Mouse (Mus musculus): ENCODE results near the gene Orc1. TPM values are rescaled to one million over a fixed set of nuclear protein-coding genes. Genes with fewer than 3 reads are reported as not detected.

The Orc1 gene
- under 1 TPM in 1 of 2 experiments, not detected in 1; 0.30 TPM for total RNA-seq (2021)

- DNase-seq, result peak; percentile 97
These were observed at the start of gene Orc1, which contains the start of gene Prpf38a for GRCm38 (mm10) chr4:108578840-108579742. Orc1 (plus strand) TSS chr4:108579423. Prpf38a (minus strand) TSS chr4:108579336.

- no peak for DNase-seq
These were observed 39.5 kb upstream of the Orc1 start for GRCm38 (mm10) chr4:108539701-108540100.

- no peak for DNase-seq
These were observed 14.2 kb upstream of the Orc1 start for GRCm38 (mm10) chr4:108565026-108565425.

GRCm38 (mm10) chr4:108572644-108573043, 6.6 kb upstream of the Orc1 start:
- DNase-seq, result no peak

- DNase-seq, result no peak
These were observed 654 bp downstream of the Orc1 start for GRCm38 (mm10) chr4:108579743-108580411.

- DNase-seq, result peak in 1 of 2 experiments; percentile 12
These were observed 14.2 kb downstream of the Orc1 start for GRCm38 (mm10) chr4:108593376-108593775.

- no peak for DNase-seq
These were observed 16.6 kb downstream of the Orc1 start for GRCm38 (mm10) chr4:108595785-108596184.

GRCm38 (mm10) chr4:108598306-108598705, 19.1 kb downstream of the Orc1 start:
- DNase-seq, result no peak

- DNase-seq, result no peak
These were observed 22.6 kb downstream of the Orc1 start for GRCm38 (mm10) chr4:108601870-108602269.

- no peak for DNase-seq
These were observed 29.4 kb downstream of the Orc1 start for GRCm38 (mm10) chr4:108608651-108609050.

- no peak for DNase-seq
These were observed 31.7 kb downstream of the Orc1 start for GRCm38 (mm10) chr4:108610935-108611334.

- DNase-seq, result no peak
These were observed 39.4 kb downstream of the Orc1 start for GRCm38 (mm10) chr4:108618586-108618985.

- DNase-seq, result peak in 1 of 2 experiments; percentile 40
These were observed 39.9 kb downstream of the Orc1 start for GRCm38 (mm10) chr4:108619165-108619564.

GRCm38 (mm10) chr4:108619587-108620341, 40.5 kb downstream of the Orc1 start, which contains the start of gene Cc2d1b:
Cc2d1b (plus strand) TSS chr4:108619940.
- DNase-seq, result peak; percentile 89

GRCm38 (mm10) chr4:108620536-108620935, 41.3 kb downstream of the Orc1 start:
- DNase-seq, result no peak

- DNase-seq, result no peak
These were observed 42.3 kb downstream of the Orc1 start for GRCm38 (mm10) chr4:108621504-108621903.

GRCm38 (mm10) chr4:108627066-108627465, 47.8 kb downstream of the Orc1 start:
- DNase-seq, result no peak

- no peak for DNase-seq
These were observed 50.2 kb downstream of the Orc1 start for GRCm38 (mm10) chr4:108629363-108629880.

- no peak for DNase-seq
These were observed 50.9 kb downstream of the Orc1 start for GRCm38 (mm10) chr4:108630096-108630495.

- DNase-seq, result no peak
These were observed 52.4 kb downstream of the Orc1 start for GRCm38 (mm10) chr4:108631616-108632015.

- no peak for DNase-seq
These were observed 54.5 kb downstream of the Orc1 start for GRCm38 (mm10) chr4:108633703-108634102.

- no peak for DNase-seq
These were observed 55.5 kb downstream of the Orc1 start for GRCm38 (mm10) chr4:108634696-108635095.

All from layer of hippocampus, postnatal 36 days (tissue).